In the genomic region with DNA sequence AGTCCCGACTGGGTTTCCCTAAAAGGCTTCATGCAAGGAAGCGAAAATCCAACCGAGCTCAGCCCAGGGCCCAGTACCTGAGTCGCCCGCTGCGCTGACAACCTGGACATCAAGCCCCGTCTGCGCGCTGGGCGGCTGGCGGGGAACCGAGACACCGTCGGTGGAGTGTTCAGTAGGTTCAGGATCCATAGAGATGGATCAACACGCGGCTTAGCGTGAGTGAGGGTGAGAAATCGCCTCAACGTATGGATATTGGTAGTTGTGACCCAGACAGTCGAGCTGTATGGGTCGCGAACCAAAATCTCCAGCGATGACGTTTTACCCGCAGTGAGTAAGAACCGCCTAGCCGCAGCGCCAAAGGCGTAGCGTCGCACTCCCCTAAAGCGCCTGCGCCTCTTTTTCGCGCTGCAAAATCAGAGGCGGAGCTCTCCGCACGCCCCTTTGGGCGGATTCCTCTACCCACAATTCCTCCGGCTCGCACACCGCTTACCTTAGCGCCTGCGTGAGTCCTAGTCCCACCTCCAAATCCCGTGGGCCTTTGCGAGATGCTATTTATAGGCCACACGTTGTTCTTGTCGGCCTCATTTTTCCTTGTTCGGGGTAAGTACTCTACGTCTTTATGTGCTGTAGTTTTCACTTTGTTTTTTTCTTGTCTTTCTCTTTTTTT, we compare ENCODE assay signal across 8 mouse cellular contexts. TPM values are rescaled to one million over a fixed set of nuclear protein-coding genes. Genes with fewer than 3 reads are reported as not detected.
DNase-seq lines count a peak whose midpoint lies in the region; ATAC-seq lines count a peak whose summit lies in the region.

TSS of gene Slc3a2 (minus strand) at position 463 of the 667 bp plus-strand sequence.

- H3K27me3 ChIP-seq in hindbrain, embryonic 11.5 days (ENCODE audit: control insufficient read depth, insufficient read depth, low read length) = no peaks in the 10 kb centered on the region

- ATAC-seq in hindbrain, embryonic 11.5 days (ENCODE audit: low FRiP score) = peak; percentile 97

- peak within 1 kb of the TSS; percentile 84 for H3K4me3 ChIP-seq in hindbrain, embryonic 11.5 days (ENCODE audit: low read depth, low read length)

- peaks cover 7% of the 10 kb centered on the region; the same call in 1 of the 2 replicates for H3K36me3 ChIP-seq in hindbrain, embryonic 11.5 days (ENCODE audit: control insufficient read depth, insufficient read depth, low read length)

- WGBS in hindbrain, embryonic 11.5 days = under 1% methylated on average over 50 of the region's 50 CpGs

- H3K4me1 ChIP-seq in hindbrain, embryonic 11.5 days (replicated peaks; ENCODE audit: control insufficient read depth, insufficient read depth, low read length) = no peaks in the 10 kb centered on the region

- H3K27ac ChIP-seq in hindbrain, embryonic 11.5 days (ENCODE audit: low read depth, low read length) = peak within 1 kb of the TSS; percentile 88

- H3K9ac ChIP-seq in hindbrain, embryonic 11.5 days (ENCODE audit: low read depth, low read length) = peak within 1 kb of the TSS; percentile 98

- H3K4me2 ChIP-seq in hindbrain, embryonic 11.5 days (replicated peaks; ENCODE audit: low read depth, low read length) = peak within 1 kb of the TSS; percentile 69

- no peaks in the 10 kb centered on the region for H3K9me3 ChIP-seq in hindbrain, embryonic 11.5 days (ENCODE audit: control insufficient read depth, low read length)

- peak; percentile 96 for DNase-seq in Muller cell, postnatal 12 days (ENCODE audit: inconsistent ontology term)
- peak; percentile 99 for DNase-seq in cerebellum, adult 9-11 months
- peak; percentile 97 to 99 for DNase-seq in frontal cortex, adult 2 months (ENCODE audit: extremely low spot score in 1 of 2, low spot score in 1 of 2)
- DNase-seq in hindbrain, embryonic 11.5 days (ENCODE audit: low spot score) = peak; percentile 95
- DNase-seq in layer of hippocampus, postnatal 10 days (ENCODE audit: low spot score in 2 of 2) = peak; percentile 90 to 93
- DNase-seq in lung, postnatal 10 days = peak; percentile 98
- DNase-seq in ovary, postnatal 36 days (ENCODE audit: low spot score) = peak; percentile 94
- DNase-seq in thymus, postnatal 25 days = peak; percentile 95

RNA-seq across cellular contexts. Expression of gene Slc3a2, which starts in this region (rescaled TPM):
- 183 and 188 TPM in 2 replicates for polyA plus RNA-seq in frontal cortex, adult 2 months (2012; rRNA removed)
- polyA plus RNA-seq in hindbrain, embryonic 11.5 days (2014; fragmentation: Nextera tagmentation; extraction: Ambion mirVana) = 123 and 136 TPM in 2 replicates
- 100 to 1,000 TPM; 198 to 212 TPM for total RNA-seq in layer of hippocampus, postnatal 10 days (2021)

Comparison
In these comparisons a context has a peak if more than half of its experiments do, and no peak if none do; other contexts are left out.
1. Peak in every context shown above with its lines: DNase-seq, ATAC-seq, H3K4me3 ChIP-seq and H3K27ac ChIP-seq.